Mouse (Mus musculus): ENCODE measurements around the gene Fbxo7. TPM values are rescaled to one million over a fixed set of nuclear protein-coding genes. Genes with fewer than 3 reads are reported as not detected.

Gene Fbxo7
- polyA plus RNA-seq, 1 experiment from 2014 or later: 41.0 TPM

GRCm38 (mm10) chr10:86030743-86031142 is 9.0 kb downstream of the Fbxo7 start:
- 88% methylated on average over 7 of the region's 7 CpGs for WGBS
- no peaks in the 10 kb centered on the region for H3K9me3 ChIP-seq (replicated peaks; ENCODE audit: low read length)
- TF ChIP-seq CTCF (IDR thresholded peaks at IDR 0.05; ENCODE audit: low read depth): no peak
- H3K27me3 ChIP-seq (ENCODE audit: insufficient read depth, low read length): no peaks in the 10 kb centered on the region
- H3K4me3 ChIP-seq (replicated peaks; ENCODE audit: low read depth, low read length): no peak overlapping the region
- H3K9ac ChIP-seq (ENCODE audit: low read depth, low read length): no peak overlapping the region
- no peak for ATAC-seq (replicated peaks; ENCODE audit: low FRiP score, low read depth)
- H3K4me1 ChIP-seq (replicated peaks; ENCODE audit: insufficient read depth, low read length): no peaks in the 10 kb centered on the region
- DNase-seq (ENCODE audit: low spot score): no peak
- H3K27ac ChIP-seq: no peak overlapping the region
- H3K36me3 ChIP-seq (ENCODE audit: insufficient read depth, low read length): peaks cover 26% of the 10 kb centered on the region
- H3K4me2 ChIP-seq (ENCODE audit: low read length): no peak overlapping the region

- H3K4me1 ChIP-seq (replicated peaks; ENCODE audit: insufficient read depth, low read length): no peaks in the 10 kb centered on the region
- no peaks in the 10 kb centered on the region for H3K27me3 ChIP-seq (ENCODE audit: insufficient read depth, low read length)
- WGBS: 88% methylated on average over 3 of the region's 3 CpGs
- peaks cover 22% of the 10 kb centered on the region for H3K36me3 ChIP-seq (ENCODE audit: insufficient read depth, low read length)
- TF ChIP-seq CTCF (IDR thresholded peaks at IDR 0.05; ENCODE audit: low read depth): no peak
- H3K9ac ChIP-seq (ENCODE audit: low read depth, low read length): no peak overlapping the region
- no peak overlapping the region for H3K4me2 ChIP-seq (ENCODE audit: low read length)
- ATAC-seq (replicated peaks; ENCODE audit: low FRiP score, low read depth) (no peak), DNase-seq (ENCODE audit: low spot score) (no peak)
- H3K9me3 ChIP-seq (replicated peaks; ENCODE audit: low read length): no peaks in the 10 kb centered on the region
- H3K4me3 ChIP-seq (replicated peaks; ENCODE audit: low read depth, low read length): no peak overlapping the region
- no peak overlapping the region for H3K27ac ChIP-seq
Observed at GRCm38 (mm10) chr10:86032517-86032916, 10.7 kb downstream of the Fbxo7 start.

GRCm38 (mm10) chr10:86034007-86034728 is 12.4 kb downstream of the Fbxo7 start:
- Histone ChIP-seq H3K36me3 (ENCODE audit: insufficient read depth, low read length) (peaks cover 20% of the 10 kb centered on the region), H3K9ac (ENCODE audit: low read depth, low read length) (no peak overlapping the region), H3K4me3 (replicated peaks; ENCODE audit: low read depth, low read length) (no peak overlapping the region), H3K27me3 (ENCODE audit: insufficient read depth, low read length) (no peaks in the 10 kb centered on the region), H3K27ac (no peak overlapping the region), H3K4me2 (ENCODE audit: low read length) (no peak overlapping the region), H3K9me3 (replicated peaks; ENCODE audit: low read length) (no peaks in the 10 kb centered on the region), H3K4me1 (replicated peaks; ENCODE audit: insufficient read depth, low read length) (no peaks in the 10 kb centered on the region)
- TF ChIP-seq CTCF (IDR thresholded peaks at IDR 0.05; ENCODE audit: low read depth): no peak
- WGBS: 70% methylated on average over 2 of the region's 2 CpGs
- ATAC-seq (replicated peaks; ENCODE audit: low FRiP score, low read depth) (no peak), DNase-seq (ENCODE audit: low spot score) (no peak)

GRCm38 (mm10) chr10:86043651-86044050 is 21.9 kb downstream of the Fbxo7 start:
- H3K27me3 ChIP-seq (ENCODE audit: insufficient read depth, low read length): no peaks in the 10 kb centered on the region
- 86% methylated on average over 4 of the region's 4 CpGs for WGBS
- H3K9ac ChIP-seq (ENCODE audit: low read depth, low read length): no peak overlapping the region
- DNase-seq (ENCODE audit: low spot score) (no peak), ATAC-seq (replicated peaks; ENCODE audit: low FRiP score, low read depth) (no peak)
- no peak overlapping the region for H3K4me3 ChIP-seq (replicated peaks; ENCODE audit: low read depth, low read length)
- H3K4me1 ChIP-seq (replicated peaks; ENCODE audit: insufficient read depth, low read length): no peaks in the 10 kb centered on the region
- H3K4me2 ChIP-seq (ENCODE audit: low read length): no peak overlapping the region
- no peak for TF ChIP-seq CTCF (IDR thresholded peaks at IDR 0.05; ENCODE audit: low read depth)
- H3K36me3 ChIP-seq (ENCODE audit: insufficient read depth, low read length): peaks cover 22% of the 10 kb centered on the region
- H3K9me3 ChIP-seq (replicated peaks; ENCODE audit: low read length): no peaks in the 10 kb centered on the region
- no peak overlapping the region for H3K27ac ChIP-seq

- ATAC-seq (replicated peaks; ENCODE audit: low FRiP score, low read depth): 0 out of 2 replicates have a peak, but pooled peaks have one; percentile 40
- no peak overlapping the region for H3K4me3 ChIP-seq (replicated peaks; ENCODE audit: low read depth, low read length)
- H3K36me3 ChIP-seq (ENCODE audit: insufficient read depth, low read length): peaks cover 22% of the 10 kb centered on the region
- no peaks in the 10 kb centered on the region for H3K27me3 ChIP-seq (ENCODE audit: insufficient read depth, low read length)
- 83% methylated on average over 8 of the region's 8 CpGs for WGBS
- no peak overlapping the region for H3K9ac ChIP-seq (ENCODE audit: low read depth, low read length)
- no peaks in the 10 kb centered on the region for H3K4me1 ChIP-seq (replicated peaks; ENCODE audit: insufficient read depth, low read length)
- no peaks in the 10 kb centered on the region for H3K9me3 ChIP-seq (replicated peaks; ENCODE audit: low read length)
- no peak overlapping the region for H3K4me2 ChIP-seq (ENCODE audit: low read length)
- TF ChIP-seq CTCF (IDR thresholded peaks at IDR 0.05; ENCODE audit: low read depth): no peak
- no peak for DNase-seq (ENCODE audit: low spot score)
- H3K27ac ChIP-seq: no peak overlapping the region
Observed at GRCm38 (mm10) chr10:86044066-86044465, 22.3 kb downstream of the Fbxo7 start.

GRCm38 (mm10) chr10:86046371-86046770 is 24.6 kb downstream of the Fbxo7 start:
- Histone ChIP-seq H3K9ac (ENCODE audit: low read depth, low read length) (no peak overlapping the region), H3K4me1 (replicated peaks; ENCODE audit: insufficient read depth, low read length) (no peaks in the 10 kb centered on the region), H3K4me3 (replicated peaks; ENCODE audit: low read depth, low read length) (no peak overlapping the region), H3K9me3 (replicated peaks; ENCODE audit: low read length) (no peaks in the 10 kb centered on the region), H3K36me3 (ENCODE audit: insufficient read depth, low read length) (peaks cover 29% of the 10 kb centered on the region), H3K4me2 (ENCODE audit: low read length) (no peak overlapping the region), H3K27me3 (ENCODE audit: insufficient read depth, low read length) (no peaks in the 10 kb centered on the region), H3K27ac (no peak overlapping the region)
- no peak for DNase-seq (ENCODE audit: low spot score)
- ATAC-seq (replicated peaks; ENCODE audit: low FRiP score, low read depth): no peak
- TF ChIP-seq CTCF (IDR thresholded peaks at IDR 0.05; ENCODE audit: low read depth): no peak
- WGBS: 86% methylated on average over 1 of the region's 1 CpGs

- DNase-seq (ENCODE audit: low spot score) (no peak), ATAC-seq (replicated peaks; ENCODE audit: low FRiP score, low read depth) (no peak)
- Histone ChIP-seq H3K27ac (no peak overlapping the region), H3K4me3 (replicated peaks; ENCODE audit: low read depth, low read length) (no peak overlapping the region), H3K9me3 (replicated peaks; ENCODE audit: low read length) (no peaks in the 10 kb centered on the region), H3K36me3 (ENCODE audit: insufficient read depth, low read length) (peaks cover 27% of the 10 kb centered on the region), H3K4me1 (replicated peaks; ENCODE audit: insufficient read depth, low read length) (no peaks in the 10 kb centered on the region), H3K4me2 (ENCODE audit: low read length) (no peak overlapping the region), H3K9ac (ENCODE audit: low read depth, low read length) (no peak overlapping the region), H3K27me3 (ENCODE audit: insufficient read depth, low read length) (no peaks in the 10 kb centered on the region)
- 91% methylated on average over 9 of the region's 9 CpGs for WGBS
- no peak for TF ChIP-seq CTCF (IDR thresholded peaks at IDR 0.05; ENCODE audit: low read depth)
Observed at GRCm38 (mm10) chr10:86047786-86048185, 26.0 kb downstream of the Fbxo7 start.

All from kidney, postnatal 0 days (tissue).